Mouse (Mus musculus): Measurements from ENCODE around the gene Ip6k1. TPM values are rescaled to one million over a fixed set of nuclear protein-coding genes. Genes with fewer than 3 reads are reported as not detected.

The Ip6k1 gene
- polyA plus RNA-seq (2012; rRNA removed): 84.3 and 90.7 TPM in 2 replicates

GRCm38 (mm10) chr9:108001922-108002770, at the start of gene Ip6k1:
TSS of gene Ip6k1 (plus strand) at chr9:108002501.
- DNase-seq (ENCODE audit: low spot score): peak; percentile 93

DNA sequence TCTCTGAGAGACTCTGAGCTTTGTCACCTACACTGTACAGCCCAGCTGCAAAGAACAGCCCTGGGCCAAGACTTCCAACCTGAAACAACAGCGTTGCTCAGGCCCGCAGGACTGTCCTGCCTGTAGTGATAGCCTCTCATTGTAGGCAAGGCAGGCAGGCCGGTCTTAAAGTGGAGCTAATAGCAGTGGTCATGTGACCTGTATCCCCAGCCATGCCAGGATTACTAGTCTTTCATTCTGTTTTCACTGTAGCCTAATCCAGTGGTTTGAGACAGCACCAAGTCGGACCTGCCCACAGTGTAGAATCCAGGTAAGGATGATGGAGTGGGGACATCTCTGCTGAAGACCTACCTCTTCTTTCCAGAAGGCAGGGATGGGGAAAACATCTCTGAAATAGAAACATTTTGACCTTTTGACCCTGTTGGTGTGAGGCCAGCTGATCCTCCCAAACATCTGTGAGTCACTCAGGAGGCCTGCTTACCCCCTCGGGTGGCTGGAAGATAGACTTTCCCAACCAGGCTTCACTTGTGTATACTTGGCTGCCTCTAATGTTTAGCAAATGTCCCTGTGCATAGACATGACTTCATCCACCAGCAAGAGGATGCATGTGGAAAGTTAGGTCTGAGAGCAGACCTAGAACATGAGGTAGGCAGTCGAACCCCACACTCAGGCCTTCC, 46.5 kb upstream of the Ip6k1 start:
- DNase-seq (ENCODE audit: low spot score): no peak

- DNase-seq (ENCODE audit: low spot score): no peak
These were observed 45.2 kb upstream of the Ip6k1 start for GRCm38 (mm10) chr9:107957141-107957540.

GRCm38 (mm10) chr9:107959896-107960295, 42.4 kb upstream of the Ip6k1 start:
- DNase-seq (ENCODE audit: low spot score): no peak

DNA sequence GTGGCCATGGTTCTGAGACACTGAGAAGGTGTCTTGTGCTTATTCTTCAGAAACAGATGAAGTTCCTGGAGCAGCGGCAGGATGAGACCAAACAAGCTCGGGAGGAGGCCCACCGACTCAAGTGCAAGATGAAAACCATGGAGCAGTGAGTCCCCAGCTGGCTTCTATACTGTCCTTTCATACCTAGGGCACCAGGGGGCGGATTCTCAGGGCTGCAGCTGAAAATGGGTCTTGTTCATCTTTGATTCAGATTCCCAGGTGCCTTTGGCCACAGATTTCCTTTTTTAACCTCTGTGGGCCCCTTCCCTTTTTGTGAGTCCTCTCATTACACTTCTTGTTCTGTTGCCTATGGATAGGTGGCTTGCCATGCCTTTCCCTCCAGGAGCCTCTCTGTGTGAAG, 41.4 kb upstream of the Ip6k1 start:
- DNase-seq (ENCODE audit: low spot score): no peak

DNA sequence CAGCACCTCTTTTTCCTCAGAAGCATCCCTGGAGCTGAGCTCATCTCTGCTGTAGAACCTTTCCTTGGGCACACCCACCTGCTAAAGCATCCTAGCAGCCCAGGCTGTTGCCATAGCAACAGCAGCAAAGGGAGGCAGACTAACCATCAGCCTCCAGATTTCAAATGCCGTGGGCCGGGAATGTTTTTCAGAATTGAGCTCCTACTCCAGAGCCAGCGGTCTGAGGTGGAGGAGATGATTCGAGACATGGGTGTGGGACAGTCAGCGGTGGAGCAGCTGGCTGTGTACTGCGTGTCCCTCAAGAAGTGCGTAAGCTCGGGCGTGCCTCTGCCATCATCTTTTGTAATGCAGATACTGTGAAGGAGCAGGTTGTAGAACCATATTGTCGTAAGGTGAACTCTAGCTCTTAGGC, 40.9 kb upstream of the Ip6k1 start:
- DNase-seq (ENCODE audit: low spot score): no peak

GRCm38 (mm10) chr9:107961881-107962280, 40.4 kb upstream of the Ip6k1 start:
- no peak for DNase-seq (ENCODE audit: low spot score)

- DNase-seq (ENCODE audit: low spot score): no peak
These were observed 39.4 kb upstream of the Ip6k1 start for GRCm38 (mm10) chr9:107962916-107963315.

GRCm38 (mm10) chr9:107963700-107964099, 38.6 kb upstream of the Ip6k1 start:
- peak; percentile 45 for DNase-seq (ENCODE audit: low spot score)

GRCm38 (mm10) chr9:107964681-107965080, 37.6 kb upstream of the Ip6k1 start:
- no peak for DNase-seq (ENCODE audit: low spot score)

GRCm38 (mm10) chr9:107966676-107967075, 35.6 kb upstream of the Ip6k1 start:
- DNase-seq (ENCODE audit: low spot score): no peak

DNA sequence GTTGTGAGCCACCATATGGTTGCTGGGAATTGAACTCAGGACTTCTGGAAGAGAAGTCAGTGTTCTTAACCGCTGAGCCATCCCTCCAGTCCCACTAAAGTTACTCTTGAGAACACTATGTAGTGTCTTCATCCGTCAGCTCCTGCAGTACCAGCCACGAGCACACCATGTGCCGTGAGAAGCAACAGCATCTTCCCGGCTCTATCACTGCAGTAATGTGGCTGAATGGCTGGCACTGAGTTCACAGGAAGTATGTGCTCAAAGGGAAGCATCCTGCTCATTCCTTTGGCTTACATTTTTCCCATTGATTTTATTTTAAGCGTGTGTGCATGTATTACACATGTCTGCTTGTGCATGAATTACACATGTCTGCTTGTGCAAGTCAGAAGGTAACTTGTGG, 34.9 kb upstream of the Ip6k1 start:
- no peak for DNase-seq (ENCODE audit: low spot score)

DNA sequence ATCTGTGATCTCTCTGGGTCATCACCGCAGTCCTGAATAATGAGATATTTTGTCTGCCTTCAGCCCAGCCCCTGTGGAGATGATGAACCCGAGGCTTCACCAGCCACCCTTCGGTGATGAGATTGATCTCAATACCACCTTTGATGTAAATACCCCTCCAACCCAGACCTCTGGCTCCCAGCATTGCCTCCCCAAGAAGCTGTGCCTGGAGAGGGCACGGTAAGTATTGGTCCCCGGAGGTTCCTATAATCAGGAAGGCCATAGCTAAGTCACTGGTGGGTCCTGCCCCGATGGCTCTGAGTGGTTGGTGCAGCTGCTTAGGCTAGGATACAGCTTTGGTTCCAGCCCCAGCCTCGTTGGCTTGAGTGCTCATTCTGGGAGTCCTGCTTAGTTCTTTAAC, 33.8 kb upstream of the Ip6k1 start:
- no peak for DNase-seq (ENCODE audit: low spot score)

GRCm38 (mm10) chr9:107970311-107970710, 32.0 kb upstream of the Ip6k1 start:
- no peak for DNase-seq (ENCODE audit: low spot score)

GRCm38 (mm10) chr9:107971690-107972541, 30.4 kb upstream of the Ip6k1 start:
- DNase-seq (ENCODE audit: low spot score): no peak

DNA sequence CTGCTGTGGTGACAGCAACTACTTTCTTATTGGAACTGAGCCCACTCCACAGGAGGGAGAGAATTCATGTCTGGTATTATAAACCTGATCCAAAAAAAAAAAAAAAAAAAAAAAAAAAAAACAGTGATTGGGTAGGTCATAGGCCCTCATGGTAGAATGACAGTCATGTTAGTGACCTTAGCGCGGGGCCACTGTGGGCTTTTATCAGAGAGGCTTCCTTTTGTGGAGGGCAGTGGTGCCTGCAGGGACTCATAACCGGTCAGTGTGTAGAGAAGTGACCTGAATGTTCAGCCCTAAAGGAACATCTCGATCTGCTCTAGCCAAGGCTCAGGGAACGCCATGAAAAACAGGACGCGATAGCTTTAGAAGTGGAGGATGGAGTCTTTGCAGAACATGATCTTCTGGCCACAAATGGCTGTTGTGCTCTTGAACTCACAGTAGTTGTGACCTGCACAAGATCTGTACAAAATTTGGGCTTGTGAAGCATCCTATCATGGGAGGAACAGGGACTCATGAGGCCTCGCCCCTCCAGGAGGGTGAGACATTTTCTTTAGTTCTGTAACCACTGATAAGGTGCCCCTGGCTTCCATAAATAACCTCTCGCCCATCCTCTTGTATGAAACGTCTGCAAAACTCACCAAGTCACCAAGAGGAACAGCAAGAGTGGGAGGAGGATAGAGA, 27.7 kb upstream of the Ip6k1 start:
- DNase-seq (ENCODE audit: low spot score): no peak

GRCm38 (mm10) chr9:107975399-107976386, 26.6 kb upstream of the Ip6k1 start, which contains the start of gene Uba7:
TSS of gene Uba7 (plus strand) at chr9:107975505.
- DNase-seq (ENCODE audit: low spot score): no peak

- DNase-seq (ENCODE audit: low spot score): no peak
These were observed 23.5 kb upstream of the Ip6k1 start for GRCm38 (mm10) chr9:107978815-107979214.

- no peak for DNase-seq (ENCODE audit: low spot score)
These were observed 20.4 kb upstream of the Ip6k1 start for GRCm38 (mm10) chr9:107981684-107982605.

Data from urinary bladder, adult 2 months (tissue).